Mouse (Mus musculus): ENCODE data around the gene Rpl7l1.
"Not testable (repeated sequence)": the region's sequence is repeated elsewhere in the genome, so short reads cannot be mapped to it uniquely, and the experiment has no call there.

Gene Rpl7l1

GRCm38 (mm10) chr17:46782341-46783221, at the start of gene Rpl7l1:
Rpl7l1 (minus strand) TSS chr17:46782672.
- DNase-seq (ENCODE audit: low read depth in 2 of 2, low spot score in 2 of 2), result peak; percentile 90 to 91

DNA sequence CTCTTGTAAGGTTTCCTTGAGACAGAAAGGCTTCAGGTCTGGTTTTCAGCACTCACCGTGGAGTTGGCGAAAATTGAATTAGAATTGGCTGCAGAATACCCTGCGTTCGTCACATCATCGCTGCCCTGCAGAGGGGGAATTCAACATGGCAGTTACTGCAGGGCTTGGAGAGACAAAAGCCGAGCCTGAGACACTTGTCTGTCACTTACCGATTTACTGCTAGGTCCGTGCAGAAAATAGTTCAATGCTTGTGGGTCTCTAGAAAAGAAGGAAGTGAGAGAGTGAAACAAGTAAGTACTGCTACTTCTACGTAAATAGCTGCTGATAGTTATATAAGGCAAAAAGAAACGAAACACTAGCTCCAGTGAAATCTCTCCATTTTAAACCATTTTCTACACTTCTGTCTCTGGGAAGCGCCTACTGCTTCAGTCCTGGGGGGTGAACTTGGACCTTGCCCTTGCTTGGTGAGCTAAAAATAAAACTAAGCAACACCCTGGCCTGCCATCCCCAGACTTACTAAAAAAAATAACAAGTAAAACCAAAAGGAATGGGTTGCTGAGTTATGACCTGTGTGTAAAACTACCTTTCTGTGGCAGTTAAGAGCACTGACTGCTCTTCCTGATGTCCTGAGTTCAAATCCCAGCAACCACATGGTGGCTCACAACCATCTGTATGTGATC, 47.5 kb upstream of the Rpl7l1 start:
- no peak for DNase-seq (ENCODE audit: low read depth in 2 of 2, low spot score in 2 of 2)

DNA sequence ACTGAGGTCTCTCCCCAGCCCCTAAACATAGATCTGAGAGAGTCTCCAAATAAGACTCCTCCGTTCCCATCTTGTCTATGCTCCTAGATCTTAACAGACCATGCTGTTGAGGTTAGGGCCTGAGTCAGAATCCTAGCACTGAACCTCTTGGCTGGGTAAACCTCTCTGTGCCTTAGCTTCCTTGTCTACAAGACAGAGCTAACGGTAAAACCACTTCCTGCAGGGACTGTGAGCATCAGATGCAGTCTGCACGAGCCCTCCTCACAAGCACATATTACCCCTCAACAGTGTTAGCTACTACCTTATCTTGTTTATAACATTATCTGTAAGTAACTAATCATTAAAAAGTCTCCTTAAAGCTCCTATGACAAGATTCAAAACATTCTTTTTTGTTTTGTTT, 46.5 kb upstream of the Rpl7l1 start:
- DNase-seq (ENCODE audit: low read depth in 2 of 2, low spot score in 2 of 2), result peak; percentile 12 to 16

GRCm38 (mm10) chr17:46823091-46823490, 40.6 kb upstream of the Rpl7l1 start:
- DNase-seq (ENCODE audit: low read depth in 2 of 2, low spot score in 2 of 2), result no peak

DNA sequence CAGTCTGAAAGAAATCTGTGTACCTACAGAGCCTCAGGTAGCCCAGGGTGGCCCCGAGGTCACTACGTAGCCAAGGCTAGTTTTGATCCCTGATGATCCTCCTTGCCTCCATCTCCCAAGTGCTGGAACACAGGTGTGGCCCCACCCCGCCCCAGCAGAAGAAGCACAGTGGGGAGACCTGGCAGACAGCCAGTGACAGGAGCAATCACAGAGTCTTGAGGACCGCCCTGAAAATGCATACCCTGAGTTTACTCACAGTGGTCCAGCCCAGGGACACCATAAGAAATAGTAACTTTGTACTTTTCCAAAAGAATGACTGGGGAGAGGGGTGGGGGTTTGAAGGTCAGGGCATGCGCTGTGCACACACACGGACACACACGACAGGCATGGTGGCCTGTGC, 38.2 kb upstream of the Rpl7l1 start:
- DNase-seq (ENCODE audit: low read depth in 2 of 2, low spot score in 2 of 2), result no peak

DNA sequence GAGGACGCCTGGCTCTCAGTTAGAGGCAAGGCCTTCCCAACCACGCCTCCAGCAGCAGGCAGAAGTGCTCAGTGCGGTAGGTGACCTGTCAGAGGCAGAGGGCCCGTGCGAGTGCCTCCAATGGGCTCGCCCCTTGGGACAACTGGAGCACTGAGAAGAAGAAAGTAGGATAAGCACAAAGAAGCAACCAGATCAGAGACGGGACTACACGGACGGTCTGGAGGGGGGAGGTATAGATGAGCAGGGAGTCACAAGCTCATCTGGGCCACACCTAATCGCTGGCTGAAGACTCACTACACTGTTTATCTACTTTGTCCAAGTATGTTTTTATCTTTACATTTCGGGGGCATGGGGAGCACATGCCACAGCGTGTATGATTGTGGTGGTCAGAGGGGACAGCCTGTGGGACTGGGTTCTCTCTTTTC, 35.3 kb upstream of the Rpl7l1 start:
- DNase-seq (ENCODE audit: low read depth in 2 of 2, low spot score in 2 of 2), result no peak

DNA sequence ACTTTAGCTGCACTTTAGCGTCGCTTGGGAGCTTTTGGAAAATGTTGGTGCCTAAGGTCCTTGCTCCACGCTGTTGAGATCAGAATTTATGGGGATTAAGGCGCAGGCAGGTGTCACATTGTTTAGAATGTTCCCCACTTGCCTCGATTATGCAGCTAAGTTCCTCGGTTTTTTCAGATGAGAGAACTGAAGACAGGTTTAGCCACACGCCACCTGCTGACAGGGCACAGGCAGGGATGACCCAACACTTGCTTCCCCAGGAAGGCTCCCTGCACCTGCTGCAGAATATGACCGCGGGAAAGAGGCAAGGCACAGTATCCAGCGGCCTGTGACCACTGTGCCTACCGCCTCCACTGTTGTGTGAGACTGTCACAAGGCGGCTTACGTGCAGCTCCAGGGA, 33.8 kb upstream of the Rpl7l1 start:
- DNase-seq (ENCODE audit: low read depth in 2 of 2, low spot score in 2 of 2), result no peak

- no peak for DNase-seq (ENCODE audit: low read depth in 2 of 2, low spot score in 2 of 2)
These were observed 32.0 kb upstream of the Rpl7l1 start for GRCm38 (mm10) chr17:46814497-46814896.

DNA sequence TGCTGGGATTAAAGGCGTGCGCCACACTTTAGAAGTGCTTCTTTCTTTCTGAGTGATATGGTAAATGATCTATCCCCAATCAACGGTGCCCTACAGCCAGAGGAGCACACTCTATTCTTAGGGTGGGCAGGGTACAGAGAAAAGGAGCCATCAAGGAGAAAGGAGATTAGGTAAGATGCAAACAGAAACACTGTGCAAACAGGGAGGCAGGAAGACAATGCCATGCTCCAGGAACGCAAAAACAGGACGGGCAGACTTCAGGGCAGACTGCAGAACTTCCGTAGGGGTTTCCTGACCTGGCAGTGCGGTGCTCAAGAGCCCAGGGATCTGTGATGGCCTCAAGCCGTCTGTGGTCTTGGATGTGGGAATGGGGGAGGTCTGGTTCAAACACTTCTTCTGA, 31.2 kb upstream of the Rpl7l1 start:
- DNase-seq (ENCODE audit: low read depth in 2 of 2, low spot score in 2 of 2), result no peak

GRCm38 (mm10) chr17:46812442-46812841, 30.0 kb upstream of the Rpl7l1 start:
- DNase-seq (ENCODE audit: low read depth in 2 of 2, low spot score in 2 of 2), result no peak

DNA sequence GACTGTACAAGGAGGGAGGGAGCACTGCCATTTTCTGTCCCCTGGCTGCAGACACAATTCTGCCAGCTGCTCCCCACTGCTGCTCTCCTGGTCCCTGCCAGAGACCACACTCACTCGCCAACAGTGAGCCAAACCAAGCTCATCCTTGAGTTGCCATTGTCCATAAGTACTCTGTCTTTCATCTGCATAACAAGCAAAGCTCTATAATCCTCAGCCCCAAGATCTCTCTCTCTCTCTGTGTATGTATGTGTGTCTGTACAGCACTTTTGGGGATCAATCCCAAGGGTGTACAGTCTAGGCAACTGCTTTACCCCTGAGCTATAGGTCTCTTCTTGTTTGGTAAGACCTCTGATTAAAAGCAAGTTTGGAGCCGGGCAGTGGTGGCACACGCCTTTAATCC, 28.2 kb upstream of the Rpl7l1 start:
- no peak for DNase-seq (ENCODE audit: low read depth in 2 of 2, low spot score in 2 of 2)

- DNase-seq (ENCODE audit: low read depth in 2 of 2, low spot score in 2 of 2), result no peak
These were observed 26.8 kb upstream of the Rpl7l1 start for GRCm38 (mm10) chr17:46809131-46809830.

GRCm38 (mm10) chr17:46808376-46808775, 25.9 kb upstream of the Rpl7l1 start:
- no peak for DNase-seq (ENCODE audit: low read depth in 2 of 2, low spot score in 2 of 2)

- DNase-seq (ENCODE audit: low read depth in 2 of 2, low spot score in 2 of 2), result no peak
These were observed 19.3 kb upstream of the Rpl7l1 start for GRCm38 (mm10) chr17:46801761-46802160.

DNA sequence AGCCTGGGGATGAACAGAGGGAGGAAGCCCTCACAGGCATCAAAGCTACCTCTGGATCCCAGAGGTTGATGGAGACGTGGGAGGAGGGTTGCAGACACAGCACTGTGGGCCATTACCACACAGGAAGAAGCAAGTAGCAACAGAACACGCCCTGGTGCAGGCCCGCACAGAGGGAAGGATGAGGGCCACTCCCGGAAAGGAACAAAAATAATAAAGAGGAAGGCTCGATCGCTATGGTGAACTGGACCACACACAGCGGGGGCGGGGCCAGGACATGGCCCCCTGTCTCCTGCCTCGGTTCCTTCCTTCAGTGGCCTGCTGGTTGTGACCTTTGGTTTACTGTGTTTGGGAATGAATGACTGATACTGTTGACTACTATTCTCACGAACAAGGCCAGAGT, 17.2 kb upstream of the Rpl7l1 start:
- DNase-seq (ENCODE audit: low read depth in 2 of 2, low spot score in 2 of 2), result no peak

- DNase-seq (ENCODE audit: low read depth in 2 of 2, low spot score in 2 of 2), result no peak
These were observed 14.9 kb upstream of the Rpl7l1 start for GRCm38 (mm10) chr17:46797386-46797785.

- DNase-seq (ENCODE audit: low read depth in 2 of 2, low spot score in 2 of 2), result no peak
These were observed 14.3 kb upstream of the Rpl7l1 start for GRCm38 (mm10) chr17:46796743-46797142.

GRCm38 (mm10) chr17:46792963-46793362, 10.5 kb upstream of the Rpl7l1 start:
- no peak for DNase-seq (ENCODE audit: low read depth in 2 of 2, low spot score in 2 of 2)

DNA sequence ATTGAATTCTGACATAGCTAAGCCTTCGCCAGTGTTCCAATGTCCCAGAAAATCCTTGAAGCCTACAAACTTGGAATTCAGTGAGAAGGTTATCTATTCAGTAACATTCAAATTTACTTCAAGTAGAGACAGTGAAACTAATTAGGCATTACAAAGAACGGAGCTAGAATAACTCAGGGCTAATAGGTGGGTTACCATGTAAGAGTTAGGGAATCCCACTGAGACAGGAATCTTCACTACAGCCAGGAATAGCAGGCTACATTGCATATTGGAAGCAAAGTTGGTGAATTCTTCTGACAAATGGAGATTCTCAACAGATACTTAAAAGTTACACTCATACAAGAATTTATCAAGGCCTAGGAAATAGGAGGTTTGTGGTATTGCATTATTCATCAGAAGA, 5.5 kb upstream of the Rpl7l1 start:
- not testable (repeated sequence) for DNase-seq (ENCODE audit: low read depth in 2 of 2, low spot score in 2 of 2)

DNA sequence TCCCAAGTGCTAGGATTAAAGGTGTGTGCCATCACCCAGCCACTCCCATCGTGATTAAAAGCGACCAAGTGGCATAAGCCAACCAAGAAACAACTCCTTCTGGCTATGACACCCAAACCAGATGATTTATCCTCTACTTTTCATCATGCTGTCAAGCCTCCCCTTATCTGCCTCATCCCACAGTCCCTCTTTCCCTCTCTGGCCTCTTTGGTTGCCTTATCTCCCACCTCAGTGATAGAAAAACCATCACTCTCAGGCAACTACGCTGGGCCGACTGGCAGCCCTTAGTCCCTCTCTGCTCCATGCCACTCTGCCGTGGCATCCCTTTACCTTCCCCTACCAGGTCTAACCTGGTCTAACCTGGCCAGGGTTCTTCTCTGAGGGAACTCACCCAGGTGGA, 4.5 kb upstream of the Rpl7l1 start:
- no peak for DNase-seq (ENCODE audit: low read depth in 2 of 2, low spot score in 2 of 2)

GRCm38 (mm10) chr17:46783222-46783565, 722 bp upstream of the Rpl7l1 start:
- no peak for DNase-seq (ENCODE audit: low read depth in 2 of 2, low spot score in 2 of 2)

GRCm38 (mm10) chr17:46781876-46782275, 596 bp downstream of the Rpl7l1 start:
- no peak for DNase-seq (ENCODE audit: low read depth in 2 of 2, low spot score in 2 of 2)

Data from CD8-positive naive resting alpha-beta T cell, adult 2 months (primary cell).